Mouse (Mus musculus) stomach, postnatal 0 days (tissue): Measurements from ENCODE around the gene Prdm15.

ENCODE experiments used
- CTCF ChIP-seq: IDR thresholded peaks from 2 replicates; pipeline ENCODE4 v1.5.1; 2016; ENCODE audit warnings: antibody characterized with exemption, low read depth, mild to moderate bottlenecking, moderate library complexity
- EP300 ChIP-seq: optimal IDR thresholded peaks from 2 replicates; pipeline ENCODE3; 2016; ENCODE audit warnings: antibody characterized with exemption

DNA sequence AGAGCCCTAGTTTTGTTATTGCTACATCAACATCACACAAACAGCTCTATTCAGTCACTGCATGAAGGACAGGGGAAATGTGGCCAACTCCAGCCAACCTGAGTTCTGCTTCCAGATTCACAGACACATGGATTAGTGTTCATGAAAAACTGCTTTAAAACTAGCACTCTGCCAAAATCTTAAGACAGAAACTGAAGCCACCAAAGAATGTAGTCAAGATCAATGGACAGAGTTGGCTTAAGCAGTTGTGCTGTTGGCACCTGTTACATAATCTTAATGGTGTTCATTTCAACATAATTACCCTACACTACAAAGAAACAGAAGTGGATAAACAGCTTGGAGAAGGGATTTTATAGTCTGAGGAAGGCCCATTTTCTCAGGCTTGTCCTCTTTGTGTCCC, 4.4 kb upstream of the Prdm15 start:
- TF ChIP-seq CTCF: no peak
- no peak for TF ChIP-seq EP300
